Mouse (Mus musculus) bone marrow macrophage, adult 2 months (primary cell): ENCODE data around the gene Ctnnbip1.

ENCODE experiments used
- CTCF ChIP-seq: IDR thresholded peaks from 2 replicates; pipeline ENCODE4 v1.5.1; 2012; ENCODE audit warnings: low read depth, mild to moderate bottlenecking, low read length, moderate library complexity
- POLR2A ChIP-seq: IDR thresholded peaks from 2 replicates; pipeline ENCODE4 v1.6.1; 2012; ENCODE audit warnings: mild to moderate bottlenecking, low read depth, low read length, borderline replicate concordance

DNA sequence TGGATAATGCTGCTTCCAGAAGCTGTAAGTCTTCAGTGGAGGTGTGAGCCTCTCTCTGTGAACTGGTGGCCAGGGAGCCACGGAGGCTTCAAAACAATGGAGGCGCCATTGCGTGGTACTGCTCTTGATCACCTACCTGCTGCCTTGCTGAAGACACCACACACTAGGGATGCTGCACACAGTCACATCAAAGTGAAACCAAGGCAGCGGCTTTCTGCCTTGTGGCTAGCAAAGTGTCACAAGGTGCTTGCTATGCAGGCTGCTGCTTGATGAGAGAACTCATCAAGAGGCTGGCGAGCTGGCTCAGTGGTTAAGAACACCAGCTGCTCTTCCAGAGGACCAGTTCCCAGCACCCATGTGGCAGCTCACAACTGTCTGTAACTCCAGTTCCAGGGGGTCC is 2.3 kb upstream of the Ctnnbip1 start:
- TF ChIP-seq POLR2A (no peak), CTCF (no peak)
